Mouse (Mus musculus) cerebellum, adult 8-10 months (tissue): ENCODE data around the gene Plxna2.
A peak's percentile ranks its signal among the peaks of the same experiment; 100 is the strongest.

Source experiments
- DNase-seq: peaks from one replicate; pipeline ENCODE4 v3.0.0; 2022

Gene Plxna2

DNA sequence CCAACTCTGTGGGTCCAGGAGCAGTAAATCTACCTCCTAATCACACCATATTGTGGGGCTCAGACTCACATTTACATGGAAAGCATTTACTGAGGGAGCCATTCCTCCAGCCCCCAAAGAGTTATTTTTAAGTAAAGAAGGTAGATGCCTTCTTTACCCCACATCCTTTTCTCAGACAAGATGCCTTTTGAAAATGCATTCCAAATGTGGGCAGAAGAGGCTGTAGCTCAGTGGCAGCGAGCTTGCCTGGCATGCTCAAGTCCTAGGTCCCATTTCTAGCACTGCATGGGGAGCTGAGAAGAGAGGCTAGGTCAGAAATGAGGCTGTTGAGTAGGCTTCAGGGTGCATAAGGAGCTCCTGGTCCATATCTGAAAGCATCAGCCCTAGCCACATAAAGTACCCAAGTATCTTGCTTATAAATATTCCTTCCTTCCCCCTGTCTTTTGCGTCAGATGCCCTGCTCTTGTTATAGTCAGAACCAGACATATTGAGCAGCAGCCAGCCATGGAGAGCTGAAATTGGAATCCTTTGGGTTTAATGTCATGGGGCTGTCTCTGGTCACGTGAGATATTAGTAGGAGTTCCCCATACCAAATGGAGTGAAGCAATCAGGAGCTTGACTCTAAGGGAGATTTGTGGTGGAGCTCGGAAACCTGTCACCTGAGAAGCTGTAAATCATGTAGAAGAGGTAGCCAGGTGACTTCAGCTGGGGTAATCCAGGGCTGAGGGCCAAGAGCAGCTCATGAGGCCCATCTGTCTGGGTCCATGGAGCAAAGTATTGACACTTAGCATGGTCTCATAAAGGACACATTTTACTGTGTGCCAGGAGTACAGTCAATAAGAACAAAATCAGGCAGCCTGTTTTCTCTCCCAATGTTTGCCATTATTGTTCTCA lies 96.4 kb downstream of the Plxna2 start:
- DNase-seq = no peak

DNA sequence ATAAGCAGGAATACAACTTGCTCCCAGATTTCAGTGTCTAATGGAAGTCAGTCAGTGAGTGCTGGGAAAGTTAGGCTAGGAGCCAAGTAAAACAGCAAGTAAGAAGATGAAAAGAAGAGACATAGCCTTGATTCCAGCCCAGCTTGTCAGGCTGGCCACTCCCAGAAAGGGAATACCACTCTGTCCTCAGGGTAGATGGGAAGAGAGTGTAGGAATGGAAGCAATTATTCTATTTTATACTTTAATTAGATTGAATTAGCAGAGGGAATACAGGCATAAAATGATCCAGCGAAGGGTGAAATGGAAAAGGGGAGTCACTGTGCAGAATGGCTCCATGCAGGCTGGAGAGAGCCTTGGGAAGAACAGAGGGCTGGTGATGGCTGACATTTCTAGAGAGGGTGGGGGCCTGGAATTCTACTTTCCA lies 99.4 kb downstream of the Plxna2 start:
- DNase-seq = no peak

DNA sequence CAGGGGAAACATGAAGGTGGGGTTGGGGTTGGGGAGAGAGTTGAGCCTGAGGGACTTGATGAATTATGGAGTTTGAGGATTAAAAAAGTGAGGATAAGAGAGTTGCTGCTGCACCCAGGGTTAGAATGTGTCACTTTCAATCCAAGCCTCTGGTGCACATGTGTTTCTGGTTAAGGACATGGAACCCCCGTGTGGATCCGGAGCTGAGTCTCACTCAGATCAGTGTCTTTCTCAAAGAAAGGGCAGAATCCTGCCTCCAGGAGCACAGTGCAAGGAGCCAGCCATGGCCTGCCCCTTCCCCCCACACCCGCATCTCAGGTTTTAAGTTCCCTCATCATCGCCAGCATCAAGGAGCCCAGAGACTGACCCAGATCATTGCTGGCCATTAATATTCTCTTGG lies 102.4 kb downstream of the Plxna2 start:
- no peak for DNase-seq

DNA sequence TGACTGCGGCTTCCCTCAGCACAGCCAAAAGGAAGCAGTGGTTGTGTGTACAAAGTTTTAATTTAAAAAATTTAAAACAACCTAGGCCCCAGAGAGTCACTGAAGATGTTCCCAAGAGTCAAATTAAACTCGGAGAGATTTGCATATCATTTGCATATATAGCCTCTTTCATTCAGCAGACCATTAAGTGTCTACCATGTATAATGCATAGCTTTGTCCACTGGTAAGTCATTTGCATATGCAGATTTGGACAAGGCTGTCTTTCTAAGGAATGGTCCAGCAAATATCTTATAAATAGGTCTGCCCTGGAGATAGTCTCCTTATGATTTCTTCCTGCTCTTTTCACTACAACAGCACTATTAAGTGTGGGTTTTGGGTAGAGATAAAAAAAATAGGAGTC lies 103.2 kb downstream of the Plxna2 start:
- no peak for DNase-seq

DNA sequence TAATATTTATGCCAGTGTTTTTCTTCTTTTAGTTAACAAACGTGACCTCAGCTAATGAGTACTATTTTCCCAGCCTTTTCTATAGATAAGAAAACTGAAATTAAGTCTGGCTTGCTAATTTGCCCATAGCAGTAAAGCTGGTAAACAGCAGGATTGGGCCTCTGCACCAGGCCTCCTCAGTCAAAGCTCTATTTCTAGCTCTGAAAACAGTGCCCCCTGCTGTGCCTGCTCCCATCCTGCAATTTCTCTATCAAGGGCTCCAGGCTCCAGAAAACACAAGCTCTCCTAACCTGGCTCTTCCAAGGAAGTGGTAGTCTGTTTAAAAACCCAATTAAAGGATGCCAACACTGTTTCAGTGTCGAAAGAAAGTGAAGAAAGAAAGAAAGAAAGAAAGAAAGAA lies 104.3 kb downstream of the Plxna2 start:
- peak; percentile 67 for DNase-seq

DNA sequence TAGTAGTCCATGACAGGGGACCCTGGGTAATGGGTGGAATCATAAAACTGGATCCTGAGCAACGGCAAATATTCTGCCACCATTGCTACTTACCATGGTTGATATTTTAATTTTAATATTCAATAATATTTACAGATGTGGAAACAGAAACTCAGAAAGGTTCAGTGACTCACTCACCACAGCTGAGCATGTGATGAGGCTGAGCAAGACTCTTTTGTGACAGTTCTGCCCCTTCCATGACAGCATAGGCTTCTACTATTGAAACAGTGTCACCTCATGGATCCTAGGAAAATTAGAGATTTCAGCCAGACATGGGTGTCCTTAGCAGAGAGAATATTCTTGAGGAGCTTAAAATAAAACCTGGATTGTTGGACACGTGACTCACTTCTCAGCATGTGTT lies 116.8 kb downstream of the Plxna2 start:
- no peak for DNase-seq

DNA sequence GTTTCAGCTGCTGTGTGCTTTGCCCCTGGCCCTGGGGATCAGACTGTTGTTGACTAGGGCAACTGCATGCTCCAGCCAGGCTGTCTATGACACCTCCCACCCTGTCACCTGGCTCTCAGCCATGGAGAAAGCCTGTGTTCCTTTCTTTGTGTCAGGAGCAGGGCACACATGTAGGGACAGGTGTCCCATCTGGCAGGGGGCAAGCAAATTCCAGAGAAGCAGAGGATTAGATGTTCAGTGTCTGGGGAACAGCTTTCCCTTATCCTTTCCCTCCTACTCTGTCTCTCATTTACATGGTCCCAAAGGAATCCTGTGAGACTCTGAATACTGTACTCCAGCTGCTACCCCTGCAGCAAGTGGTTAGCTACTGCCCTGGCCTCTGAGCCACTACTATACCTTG lies 121.9 kb downstream of the Plxna2 start:
- peak; percentile 22 for DNase-seq

DNA sequence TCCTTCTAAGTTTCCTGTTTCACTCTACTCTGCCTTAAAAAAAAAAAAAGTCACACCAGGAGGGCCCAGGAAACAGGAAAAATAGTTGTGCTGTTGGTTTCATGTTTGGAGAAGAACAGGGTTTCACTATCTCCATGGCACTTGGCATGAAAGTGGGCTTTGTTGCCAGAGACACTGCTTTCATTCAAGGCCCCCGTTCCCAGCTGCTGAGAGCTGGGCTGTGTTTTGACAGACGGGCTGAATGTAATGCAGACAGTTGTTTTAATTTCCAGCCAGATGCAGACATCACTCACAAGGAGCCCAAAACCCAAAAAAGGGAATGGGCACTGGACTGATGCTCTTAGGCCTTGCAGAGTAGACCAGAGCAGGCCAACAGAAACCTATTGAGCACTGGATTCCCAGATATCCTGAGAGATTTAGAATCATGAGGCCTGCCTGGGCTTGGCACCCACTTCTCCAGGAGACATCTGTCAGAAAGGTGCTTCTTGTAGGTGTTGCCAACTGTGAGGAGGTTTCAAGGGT lies 124.9 kb downstream of the Plxna2 start:
- DNase-seq = no peak

DNA sequence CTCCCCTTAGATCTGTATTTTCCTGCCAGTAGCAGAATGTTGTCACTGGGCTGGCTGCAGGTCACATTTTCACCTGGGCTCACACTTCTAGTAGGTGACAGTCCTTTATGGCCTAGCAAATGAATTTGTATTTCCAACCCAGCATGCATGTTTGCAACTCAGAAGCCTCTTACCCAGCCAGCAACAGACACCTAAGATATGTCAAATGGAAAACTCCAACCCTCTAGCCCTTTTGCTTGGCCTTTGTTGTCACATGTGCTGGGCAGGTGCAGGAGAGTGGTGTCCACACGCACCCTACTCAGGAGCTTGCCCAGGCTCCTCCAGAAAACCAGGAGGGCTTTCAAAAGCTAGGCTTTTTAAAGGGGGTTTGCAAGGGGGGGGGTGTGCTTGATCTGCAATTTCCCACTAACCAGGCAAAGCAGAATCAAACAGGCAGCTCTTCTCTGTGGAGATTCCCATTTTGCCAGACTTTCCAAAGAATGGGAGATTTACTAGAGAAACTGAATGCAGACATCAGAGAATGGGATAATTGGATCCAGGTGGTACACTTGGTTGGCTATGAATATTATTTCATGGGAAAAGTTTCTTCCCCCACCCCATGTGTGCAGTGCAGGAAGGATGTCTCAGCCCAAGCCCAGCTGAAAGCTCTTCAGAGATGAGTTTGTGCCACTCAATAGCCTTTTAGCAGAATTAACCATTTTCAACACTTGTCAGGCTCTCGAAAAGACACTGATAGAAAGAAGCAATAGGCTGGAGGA lies 127.3 kb downstream of the Plxna2 start:
- DNase-seq = no peak

DNA sequence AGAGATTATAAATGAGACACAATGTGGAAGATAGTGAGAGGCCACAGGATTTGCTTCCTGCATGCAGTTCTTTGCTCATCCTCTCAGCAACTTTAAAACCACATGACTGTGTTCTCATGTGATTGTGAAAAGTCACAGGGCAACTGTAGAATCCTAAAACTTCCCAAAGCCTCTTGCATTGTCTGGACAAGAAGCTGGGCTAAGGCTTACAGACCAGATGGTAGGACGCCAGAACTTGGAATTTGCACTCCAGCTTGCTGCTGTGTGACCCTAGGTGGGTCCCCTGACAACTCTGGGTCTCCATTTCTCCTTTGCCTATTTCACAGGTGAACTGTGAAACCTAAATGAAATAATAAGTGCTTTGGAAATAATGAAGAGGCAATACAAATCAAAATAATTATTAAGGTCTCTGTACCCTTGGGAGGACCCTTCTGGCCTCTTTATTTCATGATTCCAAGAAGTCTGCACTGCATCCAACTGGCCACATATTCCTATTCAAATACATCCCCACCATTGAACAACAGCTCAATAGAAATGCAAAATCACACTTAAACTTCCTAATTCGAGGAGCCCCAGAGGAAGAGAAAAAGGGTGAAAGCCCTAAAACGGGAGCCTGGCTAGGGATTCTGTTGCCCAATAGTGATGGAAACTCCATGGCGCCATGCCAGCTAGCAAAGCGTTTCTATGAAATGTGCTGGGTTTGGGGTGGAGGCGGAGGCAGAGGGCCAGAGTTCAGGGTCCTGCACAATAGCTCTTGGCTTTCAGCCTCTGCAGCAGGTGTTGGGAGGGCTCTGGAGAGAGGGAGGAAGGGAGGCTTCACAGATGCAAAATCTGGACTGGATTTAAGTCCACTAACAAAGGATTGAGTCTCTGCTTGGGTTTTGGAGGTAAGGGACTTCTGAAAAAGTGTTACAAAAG lies 128.6 kb downstream of the Plxna2 start:
- peak; percentile 27 for DNase-seq

DNA sequence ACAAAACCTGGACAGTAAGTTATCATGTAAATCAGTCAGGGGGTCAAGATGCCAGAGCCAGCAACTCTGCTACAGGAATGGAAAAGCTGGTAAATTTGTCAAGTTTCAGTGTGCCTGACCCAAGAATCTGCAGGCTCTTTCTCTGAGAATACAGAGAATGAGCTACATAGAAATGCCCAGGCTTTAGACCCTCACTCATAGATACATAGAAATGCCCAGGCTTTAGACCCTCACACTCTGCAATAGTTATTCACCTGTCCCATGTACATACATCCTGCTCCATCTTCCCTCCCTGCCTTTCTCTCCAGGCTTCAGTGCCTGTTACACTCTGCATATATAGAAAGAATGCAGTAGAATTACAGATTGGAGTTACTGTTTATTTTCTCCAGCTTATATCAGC lies 129.2 kb downstream of the Plxna2 start:
- DNase-seq = no peak

DNA sequence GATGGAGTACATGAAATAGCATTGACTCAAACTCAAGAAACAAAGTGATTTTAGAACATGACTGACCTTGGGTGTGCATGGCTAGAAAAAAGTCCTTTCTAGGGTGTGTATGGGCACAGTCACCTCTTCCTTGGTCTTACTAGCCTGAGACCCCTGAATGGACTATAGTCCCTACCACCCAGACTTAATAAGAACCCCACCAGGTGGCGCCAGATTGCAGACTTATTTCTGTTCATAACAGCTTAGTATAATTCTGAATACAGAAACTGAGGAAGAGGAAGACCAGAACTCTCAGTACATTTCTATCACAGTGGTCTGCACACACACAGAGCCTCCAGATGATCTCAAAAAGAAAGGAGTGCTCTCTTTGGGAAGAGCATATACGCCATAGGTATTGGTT lies 135.2 kb downstream of the Plxna2 start:
- DNase-seq = peak; percentile 27

DNA sequence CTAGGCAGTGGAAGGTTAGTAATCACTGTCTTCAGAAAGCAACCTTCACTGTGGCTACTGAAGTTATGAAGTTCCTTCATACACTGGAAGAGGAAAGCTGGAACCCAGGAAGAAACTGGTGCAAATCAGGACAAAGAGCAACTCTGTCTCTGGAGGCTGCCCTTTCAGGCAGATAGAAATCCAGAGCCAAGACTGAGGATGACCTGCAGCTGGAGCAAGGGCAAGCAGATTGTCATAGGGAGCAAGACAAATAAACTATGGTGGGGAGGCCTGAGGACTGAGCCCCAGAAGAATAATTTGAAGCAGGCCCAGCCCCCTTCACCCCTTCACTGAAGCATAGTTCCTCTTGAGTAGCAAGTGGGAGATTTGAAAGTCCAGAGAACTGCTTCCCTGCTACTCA lies 138.0 kb downstream of the Plxna2 start:
- DNase-seq = no peak

DNA sequence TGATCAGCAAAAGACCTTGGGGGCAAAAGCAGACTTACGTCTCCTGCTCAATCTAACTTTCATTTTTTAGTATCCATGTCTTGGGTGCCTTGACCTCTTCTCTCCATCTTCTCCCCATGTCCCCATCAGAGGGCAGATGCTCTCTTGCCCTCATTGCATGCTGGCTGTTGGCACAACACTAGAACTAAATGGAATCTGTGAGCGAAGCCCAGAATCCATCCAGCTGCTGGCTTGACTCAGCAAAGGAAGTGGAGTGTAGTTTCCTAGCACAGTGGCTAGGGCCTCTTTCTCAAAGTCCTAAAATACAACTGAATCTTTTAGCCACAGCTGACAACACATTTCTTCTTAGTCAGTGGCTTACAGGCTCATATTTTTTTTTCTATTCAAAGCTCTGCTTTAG lies 138.4 kb downstream of the Plxna2 start:
- no peak for DNase-seq

DNA sequence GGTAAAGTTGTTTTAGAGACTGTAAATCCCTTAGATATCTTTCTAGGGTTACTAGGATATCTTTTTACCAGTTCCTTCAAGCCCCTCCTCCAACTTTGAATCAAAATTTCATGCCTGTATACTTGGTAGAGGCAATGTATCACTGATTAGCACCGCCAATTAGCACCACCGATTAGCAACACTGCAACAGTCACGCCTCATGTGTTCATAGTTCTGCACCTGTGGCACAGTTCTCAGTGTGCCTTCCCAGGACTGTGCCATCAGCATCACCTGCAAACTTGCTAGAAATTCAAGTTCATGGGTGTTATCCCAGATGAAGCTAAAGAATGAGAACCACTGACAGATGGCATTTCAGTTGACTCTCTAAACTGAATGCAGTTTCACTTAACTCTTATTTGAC lies 138.8 kb downstream of the Plxna2 start:
- DNase-seq = no peak

DNA sequence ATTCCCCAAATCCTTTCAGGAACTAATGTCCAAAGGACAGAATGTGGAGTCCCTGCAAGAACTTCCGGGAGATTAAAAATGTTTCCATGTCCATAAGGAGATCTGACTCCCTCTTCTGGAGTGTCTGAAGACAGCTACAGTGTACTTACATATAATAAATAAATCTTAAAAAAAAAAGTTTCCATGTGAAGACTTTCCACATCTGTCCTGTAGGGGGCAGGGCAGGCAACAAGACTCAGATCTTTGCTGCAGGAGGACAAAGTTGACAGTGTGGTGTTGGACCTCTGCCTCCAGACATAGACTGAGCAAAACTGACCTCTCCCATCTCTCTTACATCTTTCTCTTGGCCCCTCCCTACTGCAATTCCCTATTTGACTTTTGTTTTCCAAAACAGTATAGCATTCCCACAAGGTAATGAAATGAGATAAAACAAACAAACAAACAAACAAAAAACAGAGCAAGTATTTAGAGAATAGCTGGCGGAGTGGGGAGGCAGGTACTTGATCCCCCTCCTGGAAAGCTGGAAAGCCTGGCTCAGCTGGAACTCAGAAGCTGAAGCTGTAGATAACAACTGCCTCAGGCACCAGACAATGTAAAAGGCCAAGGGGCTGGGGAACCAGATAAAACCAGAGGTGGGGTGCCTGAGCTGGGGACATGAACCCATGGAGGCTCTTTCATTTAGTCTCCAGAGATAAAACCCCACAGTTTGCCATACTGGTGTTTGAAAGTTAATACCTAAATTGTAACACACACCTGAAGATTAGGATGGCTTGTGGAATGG lies 143.6 kb downstream of the Plxna2 start:
- DNase-seq = no peak

DNA sequence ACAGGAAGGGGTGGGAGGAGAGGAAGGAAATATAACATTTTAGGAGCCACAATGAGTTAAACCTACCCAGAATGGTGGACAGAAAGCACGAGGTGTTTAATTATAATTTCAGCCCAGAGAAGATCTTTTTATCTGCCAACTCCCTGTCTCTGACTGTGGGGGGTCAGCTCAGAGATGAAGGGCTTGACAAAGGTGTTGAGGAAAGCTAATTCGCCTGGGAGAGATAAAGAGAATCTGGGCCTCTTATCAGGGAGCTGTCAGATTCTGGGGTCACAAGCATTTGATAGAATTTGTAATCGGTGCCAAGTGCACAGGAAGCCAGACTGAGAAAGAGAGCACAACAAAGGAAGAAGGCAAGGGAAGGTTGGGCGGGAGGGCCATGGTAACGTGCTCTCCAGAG lies 144.9 kb downstream of the Plxna2 start:
- DNase-seq = no peak

DNA sequence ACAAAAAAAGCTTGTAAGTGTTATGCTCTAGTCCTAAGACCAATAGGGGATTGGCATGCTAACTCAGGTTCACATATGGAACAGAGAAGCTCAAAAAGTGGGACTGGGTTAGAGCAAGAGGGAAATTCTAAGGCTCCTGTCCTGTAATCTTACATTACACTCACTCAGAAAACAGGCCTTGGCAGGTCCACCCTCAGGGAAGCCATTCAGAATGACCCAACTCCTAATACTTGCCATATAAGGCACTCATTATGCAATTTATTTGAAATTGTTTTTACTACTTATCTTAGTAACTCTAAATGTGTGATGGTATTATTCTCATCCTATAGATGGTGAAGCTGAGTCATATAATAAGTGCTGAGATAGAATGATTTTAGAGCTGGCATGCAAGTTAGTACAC lies 146.9 kb downstream of the Plxna2 start:
- DNase-seq = no peak

DNA sequence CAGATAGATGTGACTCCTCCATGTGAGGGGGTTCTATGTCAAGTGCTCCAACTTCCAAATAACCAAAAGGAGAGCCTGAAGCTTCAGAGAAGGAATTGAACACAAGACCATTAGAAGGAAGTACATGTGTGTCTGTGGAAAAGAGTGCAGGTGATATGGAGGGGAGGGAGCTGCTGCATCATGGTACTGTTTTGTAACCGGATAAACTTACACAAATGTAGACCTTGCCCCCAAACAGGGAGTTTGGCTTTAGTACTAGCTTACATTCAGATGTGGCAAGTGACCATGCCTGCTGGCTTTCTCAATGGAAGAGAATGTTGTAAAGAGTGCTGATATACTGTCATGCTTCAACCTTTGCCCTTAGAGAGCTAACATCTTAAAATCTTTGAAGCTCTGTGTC lies 150.8 kb downstream of the Plxna2 start:
- no peak for DNase-seq

DNA sequence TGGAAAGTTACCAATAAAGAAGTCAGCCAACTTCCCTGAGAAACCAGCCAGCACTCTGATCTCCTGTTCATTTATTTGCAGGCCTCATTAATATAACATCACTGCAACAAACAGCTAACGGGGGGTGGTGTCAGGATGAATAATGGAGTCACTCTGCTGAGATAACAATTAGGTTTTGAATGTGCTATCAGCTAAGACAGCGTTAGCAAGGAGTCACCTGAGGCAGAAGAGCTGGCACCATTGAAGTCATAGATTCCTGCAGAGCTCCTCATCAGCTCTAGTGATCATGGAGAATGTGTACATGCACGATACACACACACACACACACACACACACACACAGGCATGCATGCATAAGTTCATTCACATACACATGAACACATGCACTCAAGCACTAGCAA lies 154.0 kb downstream of the Plxna2 start:
- no peak for DNase-seq

DNA sequence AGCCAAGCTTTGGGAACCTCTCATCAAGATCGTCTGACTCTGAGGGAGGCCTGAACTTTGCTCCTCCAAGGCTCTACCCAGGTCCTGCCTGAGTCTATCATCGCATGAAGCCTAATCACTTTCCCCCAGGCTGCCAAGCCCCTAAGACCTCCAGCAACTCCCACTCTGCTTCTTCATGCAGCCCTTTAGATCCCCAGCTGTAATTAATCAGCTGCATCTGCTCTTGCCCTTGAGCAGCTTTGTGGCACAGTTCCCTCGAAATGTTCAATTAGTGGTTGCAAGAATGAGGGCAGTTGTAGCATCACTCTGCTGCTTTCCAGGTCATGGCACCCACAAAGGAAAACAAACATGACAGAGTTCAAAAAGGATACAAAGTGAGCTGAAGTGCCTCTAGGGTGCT lies 155.9 kb downstream of the Plxna2 start:
- DNase-seq = no peak

DNA sequence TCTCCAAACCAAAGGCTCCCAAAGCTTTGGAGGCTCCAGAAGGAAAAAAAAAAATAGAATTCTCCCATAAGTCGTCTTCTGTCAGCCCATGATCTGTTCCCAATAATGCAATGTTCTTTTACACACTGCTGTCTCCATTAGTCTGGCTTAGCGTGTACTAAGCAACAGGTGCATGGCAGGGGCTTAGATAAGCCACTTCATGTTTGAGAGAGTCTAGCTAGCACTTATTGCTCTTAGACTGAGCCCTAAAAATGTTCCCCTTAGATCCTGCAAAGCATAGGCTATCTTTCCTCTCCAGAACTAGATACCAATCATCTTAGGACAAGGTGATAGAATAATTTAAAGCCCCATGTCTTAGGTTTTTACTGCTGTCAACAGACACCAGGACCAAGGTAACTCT lies 156.3 kb downstream of the Plxna2 start:
- DNase-seq = no peak
